Mouse (Mus musculus): ENCODE results near the gene Frmd4a.

- TF ChIP-seq CTCF (IDR thresholded peaks at IDR 0.05; ENCODE audit: extremely low read depth, insufficient read length, insufficient replicate concordance, low read depth, low read length) (no peak), POLR2A (IDR thresholded peaks at IDR 0.05; ENCODE audit: low read depth, low read length) (no peak)
Observed at GRCm38 (mm10) chr2:4636656-4637055, 619.1 kb downstream of the Frmd4a start.
